Mouse (Mus musculus): ENCODE measurements around the gene Vmn1r1.

Vmn1r1 gene

DNA sequence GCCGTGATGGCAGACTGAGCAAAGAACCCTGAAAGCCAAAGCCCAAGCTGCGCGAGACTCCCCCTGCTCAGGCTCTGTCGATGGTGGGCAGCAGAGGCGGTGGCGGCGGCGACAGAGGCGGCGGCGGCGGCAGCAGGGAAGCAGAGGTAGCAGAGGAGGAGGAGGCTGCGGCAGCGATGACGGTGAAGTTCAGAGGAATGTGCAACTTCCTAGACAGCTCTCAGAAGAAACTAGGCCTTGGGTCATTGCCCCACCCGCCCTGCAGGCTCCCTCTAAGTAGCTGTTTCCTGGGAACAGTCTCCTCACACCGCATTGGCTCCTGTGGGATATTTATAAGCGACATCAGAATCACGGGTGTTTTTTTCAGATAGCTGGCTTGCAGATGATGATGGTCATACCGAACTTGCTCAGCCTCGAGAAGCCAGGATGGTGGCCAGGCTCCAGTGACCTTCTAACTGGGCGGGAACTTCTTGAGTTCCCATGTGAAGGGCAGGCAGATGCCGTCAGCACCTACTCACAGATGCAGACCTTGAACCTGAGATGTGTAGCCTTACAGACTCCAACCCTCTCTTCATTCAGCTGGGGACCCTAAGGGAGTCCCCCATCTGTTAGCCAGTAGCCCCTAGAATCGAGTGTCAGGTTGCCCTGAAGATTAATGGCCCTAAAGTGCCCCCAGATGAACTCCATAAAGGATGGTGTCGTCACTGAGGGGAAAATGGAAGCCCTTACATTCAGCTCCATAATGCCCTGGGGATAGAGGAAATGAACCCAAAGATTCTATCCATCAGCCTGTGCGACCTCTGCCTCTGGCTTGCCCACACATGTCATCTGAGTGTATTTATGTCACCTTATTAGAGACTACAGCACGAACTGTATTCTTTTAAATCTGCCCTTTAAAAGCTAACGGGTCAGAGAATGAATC lies 26.8 kb downstream of the Vmn1r1 start:
- in situ Hi-C loops (cut with MboI, MseI), result no loop called here

DNA sequence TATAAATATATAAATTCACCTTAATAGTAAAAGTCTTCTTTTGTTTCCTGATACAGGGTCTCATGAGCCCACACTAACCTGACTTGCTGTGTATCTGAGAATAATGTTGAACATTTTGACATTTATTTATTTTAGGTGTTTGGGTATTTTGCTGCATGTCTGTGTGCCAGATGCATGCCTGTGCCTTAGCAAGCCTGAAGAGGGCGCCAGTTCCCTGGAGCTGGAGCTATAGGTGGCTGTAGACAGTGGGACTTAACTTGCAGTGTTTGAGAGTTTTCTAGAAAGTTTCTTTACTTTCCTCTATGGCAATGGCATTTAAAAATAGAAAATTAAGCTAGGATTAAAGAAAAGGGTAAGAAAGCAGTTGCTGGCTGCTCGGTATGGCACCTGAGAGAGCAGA lies 33.5 kb downstream of the Vmn1r1 start:
- in situ Hi-C loops (cut with MboI, MseI), result no loop called here

DNA sequence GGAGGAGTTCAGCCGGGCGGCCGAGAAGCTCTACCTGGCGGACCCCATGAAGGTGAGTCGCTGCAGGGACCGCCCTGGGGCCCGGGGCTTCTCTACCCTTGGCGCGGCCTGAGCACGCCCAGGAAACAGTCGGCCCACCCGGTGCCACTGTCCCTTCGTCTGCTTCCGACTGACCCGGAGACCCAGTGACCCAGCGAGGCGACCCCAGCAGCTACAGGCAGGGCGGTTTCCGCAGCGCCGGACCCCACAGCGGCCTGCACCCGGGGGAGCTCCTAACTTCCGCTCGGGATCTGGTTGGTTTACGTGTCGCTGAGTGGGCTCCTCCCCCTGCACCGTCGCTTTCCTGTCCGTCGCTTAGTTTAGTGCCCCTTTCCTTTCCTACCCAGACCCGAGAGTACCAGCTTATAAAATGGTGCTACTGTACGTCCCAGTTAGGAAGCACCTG lies 39.3 kb downstream of the Vmn1r1 start:
- in situ Hi-C loops (cut with MboI, MseI), result no loop called here

DNA sequence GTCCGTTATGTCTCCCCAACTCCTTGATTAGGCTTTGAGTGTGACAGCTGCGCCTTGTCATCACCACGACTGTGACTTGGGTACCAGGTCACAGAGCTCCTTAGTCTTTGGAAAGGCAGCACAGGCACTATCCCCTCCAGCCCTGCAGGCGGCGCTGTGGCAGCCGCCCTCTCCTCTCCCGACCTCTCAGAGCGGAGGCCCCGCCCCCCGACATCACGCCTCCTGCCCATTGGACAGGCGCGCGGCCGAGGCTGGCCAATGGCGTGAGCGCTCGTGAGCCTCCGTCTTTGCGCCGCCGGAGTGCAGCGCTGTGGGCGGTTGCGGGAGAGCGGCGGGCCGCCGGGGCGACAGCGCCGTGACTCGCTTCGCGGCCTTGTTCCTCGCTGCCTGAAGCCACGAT lies 39.8 kb downstream of the Vmn1r1 start, which contains the start of gene Srp9:
TSS of gene Srp9 (plus strand) at position 232 of the 400 bp plus-strand sequence.
- in situ Hi-C loops (cut with MboI, MseI), result no loop called here

DNA sequence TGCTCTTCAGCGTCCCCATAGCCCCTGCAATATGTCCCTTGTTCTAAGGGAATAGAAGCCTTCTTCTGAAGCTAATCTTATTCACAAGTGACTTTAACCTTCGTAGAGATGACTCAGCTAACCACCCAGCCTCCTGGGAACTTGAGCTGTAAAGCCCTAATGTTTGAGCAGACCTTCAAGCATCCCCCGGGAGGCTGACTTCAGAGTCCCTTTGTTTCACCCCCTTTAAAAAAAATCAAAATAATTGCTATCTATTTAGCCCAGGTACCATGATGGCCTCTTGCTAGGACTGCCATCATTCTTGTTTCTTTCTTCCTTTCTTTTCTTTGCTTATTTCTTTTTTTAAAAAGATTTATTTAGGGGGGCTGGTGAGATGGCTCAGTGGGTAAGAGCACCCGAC lies 41.9 kb downstream of the Vmn1r1 start:
- in situ Hi-C loops (cut with MboI, MseI), result no loop called here

GRCm38 (mm10) chr1:182115651-182116408 lies 48.5 kb downstream of the Vmn1r1 start:
- in situ Hi-C loops (cut with MboI, MseI), result loop anchor here (5.0 kb wide), 1 partner anchor 229 kb away; no protein-coding TSS in a partner anchor

- in situ Hi-C loops (cut with MboI, MseI), result loop anchor here (5.0 kb wide), 1 partner anchor 228 kb away; no protein-coding TSS in a partner anchor
These were observed 49.1 kb downstream of the Vmn1r1 start for GRCm38 (mm10) chr1:182115197-182115596.

DNA sequence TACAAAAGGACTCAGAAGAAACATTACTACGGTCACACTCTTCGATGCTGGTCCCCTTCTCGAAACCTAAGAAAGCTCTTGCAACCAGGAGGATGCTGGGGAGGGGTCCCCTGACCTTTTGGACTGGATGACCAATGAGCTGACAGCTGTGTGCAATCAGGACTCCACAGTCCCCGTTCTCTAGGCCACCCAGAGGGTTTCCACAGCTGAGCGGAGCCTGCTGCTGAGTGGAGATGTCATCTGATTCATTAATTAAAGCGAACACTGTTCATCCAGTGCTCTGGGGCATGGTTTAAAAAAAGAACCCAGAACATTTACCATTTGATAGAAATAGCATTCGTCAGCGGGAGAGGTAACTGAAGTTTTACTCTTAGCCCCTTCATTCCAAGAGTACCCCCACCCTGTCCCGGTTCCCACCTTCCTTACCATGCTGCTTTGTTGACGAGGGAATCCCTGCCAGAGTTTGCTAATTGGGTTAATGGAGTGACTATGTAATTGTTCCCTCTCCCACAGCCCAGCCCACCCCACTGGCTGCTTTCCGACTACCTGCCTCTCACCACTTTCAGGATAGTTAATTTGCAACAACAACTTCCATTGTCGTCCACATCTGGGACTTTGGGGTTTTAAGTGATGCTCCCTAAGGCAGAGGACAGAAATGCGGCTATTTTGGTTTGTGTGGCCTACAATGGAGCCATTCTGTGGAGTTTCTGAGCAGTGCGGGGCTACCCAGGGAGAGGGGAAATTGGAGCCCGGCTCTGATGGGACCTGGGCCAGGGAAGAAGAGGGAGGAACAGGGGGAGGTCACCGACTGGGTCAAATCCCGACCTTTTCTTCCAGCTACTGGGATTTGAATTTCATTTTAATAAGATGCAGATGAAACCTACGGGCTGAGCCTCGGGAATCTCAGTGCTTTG lies 50.4 kb downstream of the Vmn1r1 start:
- in situ Hi-C loops (cut with MboI, MseI), result no loop called here

GRCm38 (mm10) chr1:182113131-182113530 lies 51.2 kb downstream of the Vmn1r1 start:
- in situ Hi-C loops (cut with MboI, MseI), result no loop called here

DNA sequence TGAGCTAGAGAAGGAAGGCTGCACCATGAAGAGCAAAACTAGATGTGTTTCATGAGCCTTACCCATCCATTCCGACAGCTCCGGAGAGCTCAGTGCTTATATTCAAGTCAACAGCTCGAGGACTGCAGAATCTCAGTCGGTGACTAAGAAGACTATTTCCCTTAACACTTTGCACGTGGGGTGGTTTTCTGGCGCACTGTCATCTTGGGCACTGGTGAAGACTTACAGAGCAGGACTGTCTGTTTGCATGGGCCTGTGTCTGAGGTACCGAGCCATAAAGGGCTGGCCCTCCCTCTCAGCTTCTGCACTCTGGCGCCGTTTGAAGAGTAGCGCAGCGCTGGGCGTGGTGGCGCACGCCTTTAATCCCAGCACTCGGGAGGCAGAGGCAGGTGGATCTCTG lies 51.9 kb downstream of the Vmn1r1 start:
- in situ Hi-C loops (cut with MboI, MseI), result no loop called here

DNA sequence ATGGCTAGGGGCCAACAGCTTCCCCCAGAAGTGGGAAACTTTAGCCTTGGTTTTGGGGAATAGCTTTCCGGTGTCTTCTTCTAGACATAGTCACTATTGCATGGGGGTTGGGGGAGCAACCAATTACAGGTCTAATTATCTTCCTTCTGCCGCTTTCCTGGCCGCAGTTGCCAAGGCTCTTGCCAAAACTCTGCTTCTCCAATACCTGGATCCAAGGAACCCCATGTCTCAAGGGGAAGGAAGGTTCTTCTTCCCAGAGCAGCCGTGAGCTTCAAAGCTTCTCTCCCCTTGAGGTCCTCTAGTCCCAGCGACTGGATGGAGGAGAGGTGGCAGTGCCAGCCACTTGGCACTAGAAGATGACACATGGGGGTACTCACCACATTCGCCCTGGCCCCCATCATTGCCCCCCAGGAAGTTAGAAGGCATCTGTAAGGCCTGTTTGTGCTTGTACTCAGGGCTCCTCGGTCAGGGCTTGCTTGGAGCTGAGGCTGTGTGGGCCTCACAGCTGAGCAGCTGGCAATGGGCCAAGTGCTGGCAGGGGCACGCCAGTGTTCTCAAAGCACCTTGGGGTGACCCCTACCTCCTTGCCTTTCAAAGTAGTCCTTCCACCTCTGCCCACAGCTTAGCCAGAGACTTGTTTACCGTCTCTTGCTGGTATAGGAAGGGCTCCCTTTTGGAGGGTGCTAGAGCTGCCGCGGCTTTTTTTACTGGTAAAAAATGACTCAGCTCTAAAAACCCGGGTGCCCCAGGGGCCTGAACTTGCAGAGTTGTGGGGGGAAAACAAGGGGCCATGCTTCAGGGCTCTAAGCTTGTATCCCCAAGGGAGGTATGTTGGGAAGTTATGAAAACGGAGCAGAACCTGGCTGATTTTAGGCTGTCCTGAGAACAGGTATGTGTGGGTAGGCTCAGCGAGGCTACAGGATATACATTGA lies 52.6 kb downstream of the Vmn1r1 start:
- in situ Hi-C loops (cut with MboI, MseI), result no loop called here

- in situ Hi-C loops (cut with MboI, MseI), result no loop called here
These were observed 53.4 kb downstream of the Vmn1r1 start for GRCm38 (mm10) chr1:182110708-182111385.

DNA sequence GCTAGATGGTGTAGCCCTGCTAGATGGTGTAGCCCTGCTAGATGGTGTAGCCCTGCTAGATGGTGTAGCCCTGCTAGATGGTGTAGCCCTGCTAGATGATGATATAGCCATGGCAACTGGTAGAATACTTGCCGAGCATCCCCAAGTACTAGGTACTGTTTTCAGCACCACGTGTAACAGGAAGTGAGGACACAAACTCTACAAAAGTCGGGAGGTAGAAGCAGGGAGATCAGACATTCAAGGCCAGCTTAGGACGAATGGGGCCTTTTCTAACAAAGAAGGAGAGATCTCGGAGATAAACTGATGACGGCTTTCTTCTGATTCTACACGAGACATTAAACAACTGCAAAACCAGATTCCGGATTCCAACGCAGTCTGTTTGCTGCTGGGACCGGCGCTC lies 54.1 kb downstream of the Vmn1r1 start:
- in situ Hi-C loops (cut with MboI, MseI), result no loop called here

- in situ Hi-C loops (cut with MboI, MseI), result no loop called here
These were observed 55.7 kb downstream of the Vmn1r1 start for GRCm38 (mm10) chr1:182108397-182109099.

DNA sequence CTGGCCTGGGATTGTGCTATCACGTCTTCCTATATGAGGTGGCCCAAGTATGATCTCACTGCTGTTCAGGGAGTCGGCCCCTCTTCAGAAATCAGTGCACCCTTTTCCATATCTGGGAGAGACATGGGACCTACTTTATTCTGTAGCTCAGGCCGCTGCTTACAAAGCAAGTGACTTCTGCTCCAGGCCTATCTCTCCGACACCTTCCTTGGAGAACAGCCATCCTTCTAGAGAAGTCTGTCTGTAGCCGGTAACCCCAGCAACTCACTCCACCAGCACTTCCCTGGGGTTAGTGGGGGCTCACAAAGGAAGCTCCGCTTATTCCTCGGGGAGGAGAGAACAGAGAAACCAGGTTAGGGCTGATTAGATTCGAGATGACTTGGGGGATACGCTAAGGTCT lies 57.0 kb downstream of the Vmn1r1 start:
- in situ Hi-C loops (cut with MboI, MseI), result no loop called here

DNA sequence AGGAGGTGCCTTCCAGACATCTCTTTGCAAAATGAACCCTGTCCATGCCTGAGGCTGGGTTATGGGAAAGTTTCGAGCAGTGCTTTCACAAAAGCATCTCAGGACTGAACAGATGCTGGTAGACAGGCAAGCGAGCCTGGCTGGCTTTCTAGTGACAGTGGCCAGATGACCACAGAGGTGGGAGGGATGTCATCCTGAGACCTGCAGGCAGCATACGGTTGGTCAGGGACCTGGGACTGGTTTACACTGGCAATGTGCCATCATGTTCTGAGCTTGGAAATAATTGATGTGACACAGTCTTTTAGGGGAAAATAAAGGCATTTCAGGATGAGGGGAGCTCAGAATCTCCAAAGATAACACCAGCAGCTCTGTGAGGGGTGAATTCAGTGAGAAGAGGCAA lies 59.3 kb downstream of the Vmn1r1 start:
- in situ Hi-C loops (cut with MboI, MseI), result no loop called here

Data from regulatory T cell (primary cell).